Mouse (Mus musculus) liver, embryonic 14.5 days (tissue): ENCODE measurements at regions not wholly inside any gene's neighbourhood (a gene's known extent, or its start where the extent isn't known, plus 50 kb on each side); places are given as distances from the start of the nearest gene placed in this dataset.

Source experiments
- CTCF ChIP-seq: IDR thresholded peaks from 2 replicates; pipeline ENCODE4 v1.5.1; 2016; ENCODE audit warnings: antibody characterized with exemption, low read depth, control low read depth
- EP300 ChIP-seq: IDR thresholded peaks from 2 replicates; pipeline ENCODE4 v1.6.1; 2016; ENCODE audit warnings: antibody characterized with exemption, low read depth

- no peak for TF ChIP-seq CTCF
- TF ChIP-seq EP300 = no peak
Measured at GRCm38 (mm10) chr2:133134878-133135277, 189.2 kb upstream of the Fermt1 start.
